Mouse (Mus musculus) midbrain, embryonic 10.5 days (tissue): ENCODE measurements around the gene Large2. TPM values are rescaled to one million over a fixed set of nuclear protein-coding genes. Genes with fewer than 3 reads are reported as not detected.

Source experiments
- DNase-seq: peaks from one replicate; pipeline ENCODE4 v3.0.0-alpha.2; 2017; ENCODE audit warnings: low spot score
- H3K27ac ChIP-seq: fragments of 300-500 bp; sonication (generic); replicated peaks from 2 replicates; pipeline ENCODE4 v1.5.1; 2016; ENCODE audit warnings: mild to moderate bottlenecking
- H3K27me3 ChIP-seq: fragments of 300-500 bp; sonication (generic); 2 replicates; pipeline ENCODE4 v1.6.1; 2016; ENCODE audit warnings: low read depth, mild to moderate bottlenecking; ENCODE audit not compliant: poor library complexity, severe bottlenecking
- H3K36me3 ChIP-seq: fragments of 300-500 bp; sonication (generic); 2 replicates; pipeline ENCODE4 v1.6.1; 2016; ENCODE audit warnings: mild to moderate bottlenecking, moderate library complexity
- H3K4me1 ChIP-seq: fragments of 300-500 bp; sonication (generic); 2 replicates; pipeline ENCODE4 v1.6.1; 2016
- H3K4me3 ChIP-seq: fragments of 300-500 bp; sonication (generic); 2 replicates; pipeline ENCODE4 v1.5.1; 2016; ENCODE audit warnings: mild to moderate bottlenecking, moderate library complexity
- H3K9me3 ChIP-seq: fragments of 300-500 bp; sonication (generic); replicated peaks from 2 replicates; pipeline ENCODE4 v1.6.1; 2016; ENCODE audit warnings: mild to moderate bottlenecking
- WGBS: fragments of 180-500 bp; shearing (Covaris S2); methylation state at CpG from one replicate; pipeline ENCODE4 v1.1.7; 2016; 5-methylcytosine and 5-hydroxymethylcytosine counted together
- polyA plus RNA-seq: library from polyadenylated mRNA; unstranded; fragments of >200 nt; fragmentation: Nextera tagmentation; extraction: Ambion mirVana; gene quantifications from 2 replicates; pipeline ENCODE4 v1.2.1, GENCODE M21; 2016

The Large2 gene
- polyA plus RNA-seq, 1 experiment from 2014 or later: 25.6 TPM

GRCm38 (mm10) chr2:92362571-92363228 is 12.0 kb downstream of the Large2 start:
- peaks cover 21% of the 10 kb centered on the region for H3K4me1 ChIP-seq
- peaks cover 89% of the 10 kb centered on the region for H3K36me3 ChIP-seq
- 95% methylated on average over 6 of the region's 6 CpGs for WGBS
- no peaks in the 10 kb centered on the region for H3K27me3 ChIP-seq
- DNase-seq: no peak
- no peak overlapping the region for H3K4me3 ChIP-seq
- no peak overlapping the region for H3K27ac ChIP-seq
- H3K9me3 ChIP-seq: no peaks in the 10 kb centered on the region

GRCm38 (mm10) chr2:92361795-92362194 is 12.9 kb downstream of the Large2 start:
- Histone ChIP-seq H3K4me3 (no peak overlapping the region), H3K4me1 (peaks cover 16% of the 10 kb centered on the region), H3K27me3 (no peaks in the 10 kb centered on the region), H3K9me3 (no peaks in the 10 kb centered on the region), H3K27ac (0 out of 2 replicates have a peak overlapping the region, but pooled peaks have one; percentile 42), H3K36me3 (peaks cover 90% of the 10 kb centered on the region)
- 84% methylated on average over 8 of the region's 8 CpGs for WGBS
- no peak for DNase-seq

- Histone ChIP-seq H3K9me3 (no peaks in the 10 kb centered on the region), H3K27ac (no peak overlapping the region), H3K4me1 (peaks cover 16% of the 10 kb centered on the region), H3K36me3 (peaks cover 90% of the 10 kb centered on the region), H3K4me3 (no peak overlapping the region), H3K27me3 (no peaks in the 10 kb centered on the region)
- DNase-seq: no peak
- WGBS: 27% methylated on average over 12 of the region's 12 CpGs
Measured at GRCm38 (mm10) chr2:92360893-92361292, 13.8 kb downstream of the Large2 start.

- no peak for DNase-seq
Measured at GRCm38 (mm10) chr2:92360186-92360823, 14.4 kb downstream of the Large2 start.

GRCm38 (mm10) chr2:92359301-92359700 is 15.4 kb downstream of the Large2 start:
- Histone ChIP-seq H3K36me3 (peaks cover 83% of the 10 kb centered on the region), H3K4me1 (peaks cover 18% of the 10 kb centered on the region), H3K4me3 (no peak overlapping the region), H3K27ac (no peak overlapping the region), H3K27me3 (no peaks in the 10 kb centered on the region), H3K9me3 (no peaks in the 10 kb centered on the region)
- DNase-seq: no peak
- WGBS: 89% methylated on average over 2 of the region's 2 CpGs

More at GRCm38 (mm10) chr2:92360186-92360823, 14.4 kb downstream of the Large2 start:
- no peak overlapping the region for H3K4me3 ChIP-seq
- WGBS: 69% methylated on average over 25 of the region's 25 CpGs
- H3K36me3 ChIP-seq: peaks cover 90% of the 10 kb centered on the region
- no peaks in the 10 kb centered on the region for H3K27me3 ChIP-seq
- 0 out of 2 replicates have a peak overlapping the region, but pooled peaks have one; percentile 23 for H3K27ac ChIP-seq
- peaks cover 16% of the 10 kb centered on the region for H3K4me1 ChIP-seq
- H3K9me3 ChIP-seq: no peaks in the 10 kb centered on the region

GRCm38 (mm10) chr2:92354224-92354623 is 20.4 kb downstream of the Large2 start:
- H3K27ac ChIP-seq: 0 out of 2 replicates have a peak overlapping the region, but pooled peaks have one; percentile 19
- 70% methylated on average over 6 of the region's 6 CpGs for WGBS
- no peaks in the 10 kb centered on the region for H3K9me3 ChIP-seq
- no peaks in the 10 kb centered on the region for H3K27me3 ChIP-seq
- H3K36me3 ChIP-seq: peaks cover 85% of the 10 kb centered on the region
- H3K4me1 ChIP-seq: peaks cover 18% of the 10 kb centered on the region
- H3K4me3 ChIP-seq: no peak overlapping the region
- DNase-seq: no peak

GRCm38 (mm10) chr2:92353402-92353801 is 21.3 kb downstream of the Large2 start:
- no peak overlapping the region for H3K4me3 ChIP-seq
- H3K4me1 ChIP-seq: peaks cover 18% of the 10 kb centered on the region
- peaks cover 85% of the 10 kb centered on the region for H3K36me3 ChIP-seq
- 0 out of 2 replicates have a peak overlapping the region, but pooled peaks have one; percentile 5 for H3K27ac ChIP-seq
- DNase-seq: peak; percentile 33
- H3K27me3 ChIP-seq: no peaks in the 10 kb centered on the region
- no peaks in the 10 kb centered on the region for H3K9me3 ChIP-seq
- WGBS: 39% methylated on average over 5 of the region's 5 CpGs

GRCm38 (mm10) chr2:92350686-92351085 is 24.0 kb downstream of the Large2 start:
- peaks cover 18% of the 10 kb centered on the region for H3K4me1 ChIP-seq
- peaks cover 84% of the 10 kb centered on the region for H3K36me3 ChIP-seq
- no peaks in the 10 kb centered on the region for H3K9me3 ChIP-seq
- H3K27me3 ChIP-seq: no peaks in the 10 kb centered on the region
- no peak overlapping the region for H3K27ac ChIP-seq
- DNase-seq: no peak
- WGBS: 87% methylated on average over 5 of the region's 5 CpGs
- no peak overlapping the region for H3K4me3 ChIP-seq

GRCm38 (mm10) chr2:92349589-92350425 is 24.9 kb downstream of the Large2 start:
- H3K4me3 ChIP-seq: no peak overlapping the region
- no peak overlapping the region for H3K27ac ChIP-seq
- WGBS: 77% methylated on average over 6 of the region's 6 CpGs
- no peaks in the 10 kb centered on the region for H3K9me3 ChIP-seq
- no peak for DNase-seq
- H3K36me3 ChIP-seq: peaks cover 87% of the 10 kb centered on the region
- no peaks in the 10 kb centered on the region for H3K27me3 ChIP-seq
- H3K4me1 ChIP-seq: peaks cover 18% of the 10 kb centered on the region

- 96% methylated on average over 2 of the region's 2 CpGs for WGBS
- Histone ChIP-seq H3K4me1 (peaks cover 4% of the 10 kb centered on the region; the same call in 1 of the 2 replicates), H3K4me3 (no peak overlapping the region), H3K27ac (no peak overlapping the region), H3K27me3 (no peaks in the 10 kb centered on the region), H3K36me3 (peaks cover 84% of the 10 kb centered on the region), H3K9me3 (no peaks in the 10 kb centered on the region)
- no peak for DNase-seq
Measured at GRCm38 (mm10) chr2:92347191-92347590, 27.5 kb downstream of the Large2 start.

GRCm38 (mm10) chr2:92342418-92342817 is 32.3 kb downstream of the Large2 start:
- Histone ChIP-seq H3K36me3 (peaks cover 85% of the 10 kb centered on the region), H3K4me3 (no peak overlapping the region), H3K4me1 (no peaks in the 10 kb centered on the region), H3K27ac (no peak overlapping the region), H3K27me3 (no peaks in the 10 kb centered on the region), H3K9me3 (no peaks in the 10 kb centered on the region)
- DNase-seq: no peak

- Histone ChIP-seq H3K4me3 (no peak overlapping the region), H3K27ac (no peak overlapping the region), H3K27me3 (no peaks in the 10 kb centered on the region), H3K36me3 (peaks cover 93% of the 10 kb centered on the region), H3K9me3 (no peaks in the 10 kb centered on the region), H3K4me1 (no peaks in the 10 kb centered on the region)
- DNase-seq: no peak
- 94% methylated on average over 2 of the region's 2 CpGs for WGBS
Measured at GRCm38 (mm10) chr2:92331871-92332270, 42.8 kb downstream of the Large2 start.
